24 mouse cellular contexts compared by ENCODE assay signal in the genomic region with DNA sequence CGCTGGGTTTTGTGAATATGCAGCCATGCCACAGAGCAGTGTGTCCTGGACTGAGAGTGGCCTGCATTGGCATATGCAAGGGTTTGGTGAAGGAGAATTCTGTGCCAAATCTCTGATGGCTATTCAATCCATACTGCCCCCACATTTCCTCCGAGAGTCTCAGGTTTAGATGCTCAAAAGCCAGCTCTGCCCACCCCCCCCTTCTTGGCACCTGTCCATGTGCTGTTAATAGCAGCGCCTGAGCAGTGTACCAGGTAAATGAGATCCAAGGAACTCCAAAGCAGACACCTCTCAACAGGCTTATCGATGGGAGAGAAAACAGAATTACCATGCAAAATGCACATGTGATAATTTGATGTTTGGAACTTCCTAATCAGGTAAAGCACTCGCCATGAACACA.
"Had no signal": no experiment of that assay in that cellular context is flagged by ENCODE, and none has a peak within 500 bp of the region (broad histone marks: within the 10 kb centered on the region; RNA-seq: fewer than 3 reads in every experiment).

No protein-coding gene starts in this region.

- DNase-seq: gastrocnemius, adult 2 months; gastrocnemius, postnatal 10 days; gastrocnemius, postnatal 25 days; heart, adult 2 months; heart, postnatal 14 days; heart, postnatal 4 days; kidney, adult 18-20 months; kidney, adult 8-10 months; kidney, postnatal 10 days; kidney, postnatal 25 days; kidney, postnatal 4 days; liver; liver, embryonic 13.5 days; liver, postnatal 0 days had no signal

- H3K4me3 ChIP-seq: gastrocnemius, adult 2 months; heart, adult 2 months; heart, embryonic 13.5 days; heart, embryonic 15.5 days; hindbrain, embryonic 10.5 days; hindbrain, embryonic 12.5 days; intestine, embryonic 15.5 days; left cerebral cortex, adult 2 months; limb, embryonic 10.5 days; limb, embryonic 12.5 days; liver, embryonic 13.5 days; liver, embryonic 15.5 days had no signal

- H3K27ac ChIP-seq: gastrocnemius, adult 2 months; heart, adult 2 months; heart, embryonic 13.5 days; heart, embryonic 15.5 days; hindbrain, embryonic 10.5 days; hindbrain, embryonic 12.5 days; hindbrain, embryonic 14.5 days; intestine, embryonic 15.5 days; limb, embryonic 10.5 days; limb, embryonic 12.5 days; liver, embryonic 13.5 days; liver, embryonic 15.5 days had no signal
